Mouse (Mus musculus) bone marrow, adult 2 months (tissue): ENCODE data around the gene Lrrn4cl. TPM values are rescaled to one million over a fixed set of nuclear protein-coding genes. Genes with fewer than 3 reads are reported as not detected.
A peak's percentile ranks its signal among the peaks of the same experiment; 100 is the strongest.

Source experiments
- H3K27ac ChIP-seq: fragments of 200-500 bp; 2 replicates; pipeline ENCODE4 v1.5.1; 2012; ENCODE audit warnings: low read depth, mild to moderate bottlenecking, control low read depth, inconsistent platforms, low read length; ENCODE audit not compliant: control insufficient read depth, poor library complexity, insufficient read depth
- H3K4me1 ChIP-seq: fragments of 200-500 bp; 2 replicates; pipeline ENCODE4 v1.6.1; 2011; ENCODE audit warnings: low read length; ENCODE audit not compliant: control insufficient read depth, insufficient read depth
- H3K4me3 ChIP-seq: fragments of 200-500 bp; replicated peaks from 2 replicates; pipeline ENCODE3; 2011; ENCODE audit warnings: mild to moderate bottlenecking, low read depth, low read length, control low read depth; ENCODE audit not compliant: control insufficient read depth
- CTCF ChIP-seq: fragments of 200-500 bp; IDR thresholded peaks from 2 replicates; pipeline ENCODE4 v1.5.1; 2011; ENCODE audit warnings: low read length, control low read depth; ENCODE audit not compliant: control insufficient read depth, insufficient read depth
- POLR2A ChIP-seq: fragments of 200-500 bp; IDR thresholded peaks from 2 replicates; pipeline ENCODE4 v1.6.1; 2011; ENCODE audit warnings: low read depth, mild to moderate bottlenecking, control low read depth, low read length, borderline replicate concordance; ENCODE audit not compliant: control insufficient read depth
- WGBS: fragments of 180-500 bp; shearing (Covaris S2); methylation state at CpG from one replicate; pipeline ENCODE4 v1.1.7; 2018; 5-methylcytosine and 5-hydroxymethylcytosine counted together
- polyA plus RNA-seq: library from polyadenylated mRNA; stranded (reverse); fragments of >200 nt; gene quantifications from 2 replicates; pipeline ENCODE4 v1.2.4, GENCODE M21; 2011; ENCODE audit warnings: low replicate concordance; ENCODE audit not compliant: missing spikeins, insufficient read depth, insufficient read length

Gene Lrrn4cl
- polyA plus RNA-seq, 1 experiment = 0.62 TPM

- no peak overlapping the region for H3K27ac ChIP-seq
- no peaks in the 10 kb centered on the region; the same call in 1 of the 2 replicates for H3K4me1 ChIP-seq
- TF ChIP-seq CTCF = no peak
- TF ChIP-seq POLR2A = no peak
- 53% methylated on average over 6 of the region's 6 CpGs for WGBS
- H3K4me3 ChIP-seq = no peak overlapping the region
Observed at GRCm38 (mm10) chr19:8842961-8843360, 7.6 kb upstream of the Lrrn4cl start.

DNA sequence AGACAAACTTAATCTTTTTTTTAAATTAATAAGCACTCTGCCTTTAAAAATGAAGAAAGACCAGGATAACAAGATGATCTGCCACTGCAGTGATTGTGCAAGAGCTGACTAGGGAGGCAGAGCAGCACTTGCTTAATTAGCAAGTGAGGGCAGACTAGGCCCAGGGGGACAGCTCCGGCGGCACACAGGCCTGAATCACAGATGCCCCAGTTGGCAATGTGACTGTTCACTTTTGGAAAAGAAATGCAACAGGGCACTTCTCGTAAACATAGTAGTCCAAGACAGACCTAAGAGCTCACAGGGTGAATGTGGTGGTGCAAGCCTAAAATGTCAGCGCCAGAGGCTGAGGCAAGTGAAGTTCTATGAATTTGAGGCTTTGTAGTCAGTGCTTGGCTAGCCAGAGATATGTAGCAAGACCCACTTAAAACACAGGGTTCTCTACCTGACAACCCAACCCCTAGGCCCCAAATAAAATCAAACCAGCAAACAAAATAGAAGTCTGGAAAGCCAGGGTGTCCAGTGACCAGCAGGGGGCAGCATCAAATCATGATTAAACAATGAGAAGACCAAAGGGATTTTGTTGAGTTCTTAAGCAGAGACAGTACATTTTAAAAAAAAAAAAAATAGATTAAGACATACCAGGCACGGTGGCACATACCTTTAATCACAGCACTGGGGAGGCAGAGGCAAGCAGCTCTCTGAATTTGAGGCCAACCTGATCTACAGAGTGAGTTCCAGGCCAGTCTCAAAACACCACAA, 6.0 kb upstream of the Lrrn4cl start:
- no peak overlapping the region for H3K4me3 ChIP-seq
- no peaks in the 10 kb centered on the region; the same call in 1 of the 2 replicates for H3K4me1 ChIP-seq
- no peak for TF ChIP-seq POLR2A
- peak; percentile 39 for TF ChIP-seq CTCF
- 56% methylated on average over 5 of the region's 5 CpGs for WGBS
- no peak overlapping the region for H3K27ac ChIP-seq

- WGBS = 86% methylated on average over 5 of the region's 5 CpGs
- Histone ChIP-seq H3K4me3 (no peak overlapping the region), H3K4me1 (no peaks in the 10 kb centered on the region), H3K27ac (no peak overlapping the region)
- TF ChIP-seq POLR2A (no peak), CTCF (no peak)
Observed at GRCm38 (mm10) chr19:8848356-8848755, 2.2 kb upstream of the Lrrn4cl start.

DNA sequence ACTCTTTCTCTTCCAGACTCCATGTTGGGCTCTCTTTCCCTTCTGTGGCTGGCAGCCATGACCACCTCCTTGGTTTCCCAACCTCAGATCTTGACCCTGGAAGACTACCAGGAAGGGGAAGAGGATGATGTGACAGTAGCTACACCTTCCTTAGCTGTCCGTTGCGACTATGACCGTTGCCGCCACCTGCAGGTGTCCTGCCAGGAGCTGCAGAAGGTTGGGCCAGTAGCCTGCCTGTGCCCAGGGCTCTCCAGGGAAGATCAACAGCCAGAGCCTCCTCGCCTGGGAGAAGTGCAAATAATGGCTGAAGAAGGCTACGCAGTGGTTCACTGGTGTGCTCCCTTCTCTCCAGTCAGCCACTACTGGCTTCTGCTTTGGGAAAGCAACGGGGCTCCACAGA, 1.1 kb downstream of the Lrrn4cl start:
- no peaks in the 10 kb centered on the region for H3K4me1 ChIP-seq
- H3K27ac ChIP-seq = no peak overlapping the region
- WGBS = 69% methylated on average over 7 of the region's 7 CpGs
- H3K4me3 ChIP-seq = no peak overlapping the region
- TF ChIP-seq POLR2A (no peak), CTCF (no peak)

- H3K27ac ChIP-seq = no peak overlapping the region
- H3K4me3 ChIP-seq = no peak overlapping the region
- WGBS = 74% methylated on average over 10 of the region's 10 CpGs
- TF ChIP-seq CTCF = no peak
- TF ChIP-seq POLR2A = no peak
- H3K4me1 ChIP-seq = no peaks in the 10 kb centered on the region
Observed at GRCm38 (mm10) chr19:8852236-8852928, 1.8 kb downstream of the Lrrn4cl start.

- 81% methylated on average over 3 of the region's 3 CpGs for WGBS
Observed at GRCm38 (mm10) chr19:8853117-8853516, 2.5 kb downstream of the Lrrn4cl start.

GRCm38 (mm10) chr19:8857689-8858088, 7.1 kb downstream of the Lrrn4cl start:
- TF ChIP-seq CTCF = peak; percentile 75
- TF ChIP-seq POLR2A = no peak
- no peak overlapping the region for H3K27ac ChIP-seq
- 26% methylated on average over 4 of the region's 4 CpGs for WGBS

More at GRCm38 (mm10) chr19:8853117-8853516, 2.5 kb downstream of the Lrrn4cl start:
- H3K4me3 ChIP-seq = no peak overlapping the region
- no peak overlapping the region for H3K27ac ChIP-seq
- TF ChIP-seq POLR2A (no peak), CTCF (no peak)
- no peaks in the 10 kb centered on the region for H3K4me1 ChIP-seq

GRCm38 (mm10) chr19:8859018-8859417, 8.4 kb downstream of the Lrrn4cl start:
- TF ChIP-seq POLR2A = no peak
- TF ChIP-seq CTCF = peak; percentile 33; the same call in 1 of the 2 replicates
- H3K4me3 ChIP-seq = no peak overlapping the region
- no peak overlapping the region for H3K27ac ChIP-seq
- 30% methylated on average over 1 of the region's 1 CpGs for WGBS
- H3K4me1 ChIP-seq = no peaks in the 10 kb centered on the region

More at GRCm38 (mm10) chr19:8857689-8858088, 7.1 kb downstream of the Lrrn4cl start:
- Histone ChIP-seq H3K4me1 (no peaks in the 10 kb centered on the region), H3K4me3 (no peak overlapping the region)
